Mouse (Mus musculus): ENCODE results near the gene Zbtb33. TPM values are rescaled to one million over a fixed set of nuclear protein-coding genes. Genes with fewer than 3 reads are reported as not detected.

The Zbtb33 gene
- total RNA-seq, 4 experiments from 2014 or later, result 5.2 to 6.9 (median 6.3) TPM

Small RNA genes within 50 kb of the gene (microRNA-seq; reads per million reads assigned to microRNA genes)
- not detected for gene Mir3110

Other genes with a start within 250 kb of the Zbtb33 start
- gene Btg1-ps1, start 171.0 kb upstream of the Zbtb33 start, total RNA-seq (2022), result not detected
- gene Btg1-ps2, start 146.7 kb upstream of the Zbtb33 start, total RNA-seq (2022), result not detected
- gene Rhox10, start 123.3 kb upstream of the Zbtb33 start, total RNA-seq (2022), result not detected
- not detected for gene Rhox11, start 104.7 kb upstream of the Zbtb33 start, total RNA-seq (2022)
- gene Rhox12, start 78.9 kb upstream of the Zbtb33 start, total RNA-seq (2022), result not detected
- gene Rhox13, start 68.6 kb upstream of the Zbtb33 start, total RNA-seq (2022), result not detected
- under 1 TPM; 0.34 to 0.48 (median 0.42) TPM for gene Tmem255a, start 62.6 kb downstream of the Zbtb33 start, total RNA-seq (2022)
- gene Atp1b4, start 126.4 kb downstream of the Zbtb33 start, total RNA-seq (2022), result 1 to 10 TPM; 1.3 to 1.8 (median 1.7) TPM